Mouse (Mus musculus) stomach, embryonic 14.5 days (tissue): Measurements from ENCODE around the gene Phldb2. TPM values are rescaled to one million over a fixed set of nuclear protein-coding genes. Genes with fewer than 3 reads are reported as not detected.

Source experiments
- ATAC-seq: fragments of 200-750 bp; cut with Nextera tagmentation; 2 replicates; pipeline ENCODE4 v1.8.0; 2017; ENCODE audit warnings: low read depth, moderate TSS enrichment; ENCODE audit not compliant: insufficient number of reproducible peaks, insufficient read depth, low FRiP score
- H3K27ac ChIP-seq: fragments of 300-500 bp; sonication (generic); 2 replicates; pipeline ENCODE4 v1.5.1; 2014; ENCODE audit warnings: mild to moderate bottlenecking, low read length, moderate library complexity, mixed read lengths
- H3K27me3 ChIP-seq: fragments of 300-500 bp; sonication (generic); 2 replicates; pipeline ENCODE4 v1.6.1; 2014; ENCODE audit warnings: low read length, control low read depth, mixed read lengths; ENCODE audit not compliant: control insufficient read depth, insufficient read depth
- H3K36me3 ChIP-seq: fragments of 300-500 bp; sonication (generic); 2 replicates; pipeline ENCODE4 v1.6.1; 2014; ENCODE audit warnings: mild to moderate bottlenecking, control low read depth, low read length, moderate library complexity, mixed read lengths; ENCODE audit not compliant: control insufficient read depth, insufficient read depth
- H3K4me1 ChIP-seq: fragments of 300-500 bp; sonication (generic); 2 replicates; pipeline ENCODE4 v1.6.1; 2014; ENCODE audit warnings: low read length, control low read depth, mixed read lengths; ENCODE audit not compliant: control insufficient read depth, insufficient read depth
- H3K4me2 ChIP-seq: fragments of 300-500 bp; sonication (generic); replicated peaks from 2 replicates; pipeline ENCODE4 v1.6.1; 2014; ENCODE audit warnings: low read depth, low read length, control low read depth
- H3K4me3 ChIP-seq: fragments of 300-500 bp; sonication (generic); 2 replicates; pipeline ENCODE4 v1.5.1; 2014; ENCODE audit warnings: low read depth, low read length, control low read depth
- H3K9ac ChIP-seq: fragments of 300-500 bp; sonication (generic); replicated peaks from 2 replicates; pipeline ENCODE4 v1.6.1; 2014; ENCODE audit warnings: low read depth, mild to moderate bottlenecking, control low read depth, low read length, moderate library complexity, mixed read lengths
- H3K9me3 ChIP-seq: fragments of 300-500 bp; sonication (generic); 2 replicates; pipeline ENCODE4 v1.6.1; 2016; ENCODE audit warnings: low read depth, low read length, control low read depth; ENCODE audit not compliant: control insufficient read depth
- WGBS: fragments of 180-500 bp; shearing (Covaris S2); extraction: QIAGEN DNeasy Blood & Tissue Kit; methylation state at CpG from one replicate; pipeline ENCODE4 v1.1.7; 2014; 5-methylcytosine and 5-hydroxymethylcytosine counted together
- polyA plus RNA-seq: library from polyadenylated mRNA; unstranded; fragments of >200 nt; fragmentation: Nextera tagmentation; extraction: Ambion mirVana; gene quantifications from 2 replicates; pipeline ENCODE4 v1.2.1, GENCODE M21; 2014

Phldb2 gene
- polyA plus RNA-seq, 1 experiment from 2014 or later, result 29.7 TPM

GRCm38 (mm10) chr16:45928090-45928489, 25.3 kb downstream of the Phldb2 start:
- ATAC-seq, result no peak
- 49% methylated on average over 4 of the region's 4 CpGs for WGBS
- no peak overlapping the region for H3K4me2 ChIP-seq
- H3K27ac ChIP-seq, result no peak overlapping the region
- peaks cover 26% of the 10 kb centered on the region; the same call in 1 of the 2 replicates for H3K4me1 ChIP-seq
- no peak overlapping the region for H3K4me3 ChIP-seq
- no peaks in the 10 kb centered on the region for H3K9me3 ChIP-seq
- H3K36me3 ChIP-seq, result no peaks in the 10 kb centered on the region
- no peaks in the 10 kb centered on the region for H3K27me3 ChIP-seq
- no peak overlapping the region for H3K9ac ChIP-seq

- H3K4me2 ChIP-seq, result no peak overlapping the region
Observed at GRCm38 (mm10) chr16:45927601-45928000, 25.8 kb downstream of the Phldb2 start.

GRCm38 (mm10) chr16:45926875-45927274, 26.5 kb downstream of the Phldb2 start:
- no peak overlapping the region for H3K9ac ChIP-seq
- no peaks in the 10 kb centered on the region for H3K9me3 ChIP-seq
- no peak overlapping the region for H3K4me2 ChIP-seq
- no peaks in the 10 kb centered on the region for H3K27me3 ChIP-seq
- H3K36me3 ChIP-seq, result no peaks in the 10 kb centered on the region
- WGBS, result 87% methylated on average over 5 of the region's 5 CpGs
- H3K4me3 ChIP-seq, result no peak overlapping the region
- no peak for ATAC-seq
- no peak overlapping the region for H3K27ac ChIP-seq
- H3K4me1 ChIP-seq, result peaks cover 32% of the 10 kb centered on the region

More at GRCm38 (mm10) chr16:45927601-45928000, 25.8 kb downstream of the Phldb2 start:
- no peak overlapping the region for H3K27ac ChIP-seq
- H3K4me3 ChIP-seq, result no peak overlapping the region
- no peaks in the 10 kb centered on the region for H3K36me3 ChIP-seq
- H3K9me3 ChIP-seq, result no peaks in the 10 kb centered on the region
- no peaks in the 10 kb centered on the region for H3K27me3 ChIP-seq
- H3K9ac ChIP-seq, result no peak overlapping the region
- 13% methylated on average over 3 of the region's 3 CpGs for WGBS
- peaks cover 26% of the 10 kb centered on the region; the same call in 1 of the 2 replicates for H3K4me1 ChIP-seq
- 0 out of 2 replicates have a peak, but pooled peaks have one; percentile 30 for ATAC-seq

DNA sequence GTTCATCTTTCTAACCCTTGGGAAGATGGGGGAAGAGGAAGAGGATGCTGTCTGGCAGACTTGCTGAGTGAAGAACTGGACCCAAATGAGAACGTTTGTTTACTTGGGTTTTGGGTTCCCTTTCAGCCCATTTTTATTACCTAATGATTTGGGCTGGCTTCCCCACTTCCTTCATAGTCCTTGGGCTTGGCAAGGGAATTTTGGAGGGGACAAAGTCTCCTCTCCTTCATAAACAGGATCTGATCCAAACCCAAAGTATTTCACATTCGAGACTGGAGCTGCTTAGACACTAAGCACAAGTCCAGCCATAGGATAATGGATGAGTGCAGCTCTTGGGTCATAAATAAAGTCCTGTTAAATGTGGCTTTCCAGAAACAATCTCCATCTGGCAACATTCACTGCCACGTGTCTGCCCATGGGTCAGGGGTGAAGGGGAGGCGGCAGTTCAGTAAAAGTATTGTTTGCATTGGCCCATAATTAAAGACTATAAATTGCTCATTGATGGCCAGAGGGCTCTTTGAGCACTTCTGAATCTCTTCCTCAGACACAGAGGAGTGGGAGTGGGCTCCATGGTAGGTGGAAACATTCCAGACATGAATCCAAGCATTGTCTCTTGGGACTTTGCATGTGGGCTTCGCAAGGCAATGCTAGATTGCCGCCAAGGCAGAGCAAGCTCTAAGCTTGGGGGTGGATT, 29.5 kb downstream of the Phldb2 start:
- Histone ChIP-seq H3K4me3 (no peak overlapping the region), H3K9me3 (no peaks in the 10 kb centered on the region), H3K27ac (no peak overlapping the region), H3K4me1 (peaks cover 29% of the 10 kb centered on the region), H3K9ac (no peak overlapping the region), H3K27me3 (no peaks in the 10 kb centered on the region), H3K4me2 (no peak overlapping the region), H3K36me3 (no peaks in the 10 kb centered on the region)
- no peak; the same call in 1 of the 2 replicates for ATAC-seq
- 37% methylated on average over 6 of the region's 6 CpGs for WGBS

- no peak overlapping the region for H3K4me2 ChIP-seq
- no peaks in the 10 kb centered on the region for H3K9me3 ChIP-seq
- 67% methylated on average over 8 of the region's 8 CpGs for WGBS
- H3K36me3 ChIP-seq, result no peaks in the 10 kb centered on the region
- H3K27ac ChIP-seq, result no peak overlapping the region
- no peak overlapping the region for H3K9ac ChIP-seq
- ATAC-seq, result no peak
- no peaks in the 10 kb centered on the region for H3K27me3 ChIP-seq
- no peak overlapping the region for H3K4me3 ChIP-seq
- peaks cover 25% of the 10 kb centered on the region for H3K4me1 ChIP-seq
Observed at GRCm38 (mm10) chr16:45922546-45923229, 30.7 kb downstream of the Phldb2 start.

DNA sequence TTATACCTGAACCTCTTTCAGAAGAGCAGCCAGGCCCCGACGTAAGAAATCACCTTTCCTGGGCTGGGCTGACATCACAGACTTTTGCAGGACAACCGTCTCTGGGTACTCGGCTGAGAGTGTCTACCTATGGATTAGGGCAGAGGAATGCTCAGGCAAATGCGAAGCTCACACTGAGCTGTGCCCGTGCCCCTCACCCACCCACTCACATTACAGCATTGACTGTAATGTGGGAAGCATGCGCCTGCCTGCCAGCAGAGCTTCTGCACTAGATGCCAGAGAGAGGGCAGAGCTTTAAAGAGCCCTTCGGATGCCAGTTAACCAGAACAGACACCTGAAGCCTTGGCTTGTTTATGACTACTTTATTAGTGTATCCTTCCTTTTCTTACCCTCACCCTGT, 33.8 kb downstream of the Phldb2 start:
- no peak overlapping the region for H3K4me3 ChIP-seq
- ATAC-seq, result no peak
- no peaks in the 10 kb centered on the region for H3K36me3 ChIP-seq
- 64% methylated on average over 8 of the region's 8 CpGs for WGBS
- no peaks in the 10 kb centered on the region for H3K9me3 ChIP-seq
- no peaks in the 10 kb centered on the region for H3K27me3 ChIP-seq
- no peak overlapping the region for H3K4me2 ChIP-seq
- peaks cover 15% of the 10 kb centered on the region for H3K4me1 ChIP-seq
- no peak overlapping the region for H3K9ac ChIP-seq
- no peak overlapping the region for H3K27ac ChIP-seq

- no peaks in the 10 kb centered on the region for H3K27me3 ChIP-seq
- no peaks in the 10 kb centered on the region for H3K36me3 ChIP-seq
- WGBS, result 77% methylated on average over 8 of the region's 8 CpGs
- no peak overlapping the region for H3K9ac ChIP-seq
- no peak overlapping the region for H3K27ac ChIP-seq
- H3K4me3 ChIP-seq, result no peak overlapping the region
- no peak for ATAC-seq
- no peaks in the 10 kb centered on the region for H3K4me1 ChIP-seq
- no peak overlapping the region for H3K4me2 ChIP-seq
- H3K9me3 ChIP-seq, result no peaks in the 10 kb centered on the region
Observed at GRCm38 (mm10) chr16:45903595-45903994, 49.8 kb downstream of the Phldb2 start.

DNA sequence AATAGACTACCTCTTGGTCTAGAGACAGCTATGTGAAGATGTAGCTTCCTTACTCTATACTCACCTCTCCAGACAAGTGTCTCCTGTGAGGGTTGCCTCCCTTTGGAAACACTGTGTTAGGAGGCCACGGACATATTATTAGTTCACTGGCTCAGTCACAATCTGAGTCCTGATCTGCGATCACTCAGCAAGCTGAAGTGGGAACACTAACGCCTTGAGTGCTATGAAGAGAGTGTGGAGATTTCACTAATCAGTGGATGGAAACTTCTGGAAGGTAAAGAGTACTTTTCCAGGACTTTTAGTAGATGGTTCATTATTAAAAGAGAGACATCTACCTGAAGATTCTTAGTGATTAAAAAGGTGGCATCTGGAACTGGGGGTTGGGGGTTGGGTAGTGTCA, 54.9 kb downstream of the Phldb2 start:
- Histone ChIP-seq H3K9ac (no peak overlapping the region), H3K4me1 (0 out of 2 replicates have a peak, but pooled peaks cover 4% of the 10 kb centered on the region), H3K27ac (no peak overlapping the region), H3K27me3 (no peaks in the 10 kb centered on the region), H3K4me3 (no peak overlapping the region), H3K36me3 (no peaks in the 10 kb centered on the region), H3K9me3 (no peaks in the 10 kb centered on the region), H3K4me2 (no peak overlapping the region)
- WGBS, result 91% methylated on average over 3 of the region's 3 CpGs
- ATAC-seq, result no peak
